Mouse (Mus musculus) urinary bladder, postnatal 36 days (tissue): ENCODE measurements around the gene Ankrd31.
"Not testable (repeated sequence)": the region's sequence is repeated elsewhere in the genome, so short reads cannot be mapped to it uniquely, and the experiment has no call there.

Experiments
- DNase-seq, 2 experiments: peaks; one replicate each; pipeline ENCODE4 v3.0.0; 2022; ENCODE audit warnings: low spot score in 2 of 2, mixed read lengths in 1 of 2

Ankrd31 gene

DNA sequence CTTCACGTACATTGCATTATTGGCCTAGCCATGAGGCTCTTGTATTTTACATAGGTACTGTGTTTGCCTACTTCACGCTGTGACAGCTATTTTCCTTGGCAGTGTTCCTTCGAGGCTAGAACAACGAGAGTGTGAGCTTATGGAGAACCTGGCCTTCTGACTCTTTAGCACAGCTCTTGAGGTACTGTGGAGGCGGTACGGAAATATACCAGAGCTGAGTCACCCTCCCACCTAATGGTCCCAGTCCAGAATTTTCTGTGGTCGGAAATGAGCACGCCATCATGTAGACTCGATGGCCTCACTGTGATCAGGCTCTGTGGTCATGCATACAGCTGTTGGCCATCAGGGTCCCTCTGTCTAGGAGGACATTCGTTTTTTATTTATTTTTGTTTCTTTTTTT is 191.6 kb downstream of the Ankrd31 start:
- DNase-seq, result no peak

DNA sequence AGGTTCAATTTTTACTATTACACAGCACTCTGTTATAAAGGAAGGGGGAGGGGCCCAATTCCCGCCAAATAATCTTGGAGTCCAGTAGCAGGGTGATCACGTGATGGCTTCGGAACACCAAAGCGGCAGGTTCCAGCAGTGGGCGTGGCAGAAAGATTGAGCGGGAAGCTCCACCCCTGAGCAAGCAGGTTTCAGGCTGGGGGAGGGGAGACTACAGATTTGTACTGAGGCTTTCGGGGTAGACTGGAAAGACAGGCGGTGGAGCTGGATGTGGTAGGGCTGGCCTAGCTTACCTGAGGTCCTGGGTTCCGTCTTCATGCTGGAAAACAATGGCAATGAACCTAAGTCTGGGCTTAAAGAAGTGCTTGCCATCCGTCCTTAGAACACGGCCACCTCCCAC is 193.4 kb downstream of the Ankrd31 start:
- not testable (repeated sequence) for DNase-seq

DNA sequence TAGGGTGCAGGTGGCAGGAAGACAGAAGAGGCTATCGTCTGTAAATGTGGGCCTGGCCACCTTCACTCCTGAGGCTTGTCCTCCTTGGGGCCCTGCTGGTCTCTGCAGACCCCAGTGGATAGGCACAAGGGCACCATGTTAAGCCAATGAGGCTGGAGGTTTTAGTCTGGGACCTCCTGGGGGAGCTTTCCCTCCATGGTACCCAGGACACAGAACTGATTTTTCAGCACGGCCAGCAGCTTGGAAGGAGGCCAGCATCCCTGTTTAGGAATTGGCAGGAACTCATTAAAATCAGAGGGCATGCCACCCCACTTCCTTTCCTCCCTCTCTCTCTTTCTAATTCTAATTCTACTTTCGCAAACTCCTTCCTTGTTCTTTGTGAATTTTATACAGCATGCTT is 195.5 kb downstream of the Ankrd31 start:
- no peak for DNase-seq

DNA sequence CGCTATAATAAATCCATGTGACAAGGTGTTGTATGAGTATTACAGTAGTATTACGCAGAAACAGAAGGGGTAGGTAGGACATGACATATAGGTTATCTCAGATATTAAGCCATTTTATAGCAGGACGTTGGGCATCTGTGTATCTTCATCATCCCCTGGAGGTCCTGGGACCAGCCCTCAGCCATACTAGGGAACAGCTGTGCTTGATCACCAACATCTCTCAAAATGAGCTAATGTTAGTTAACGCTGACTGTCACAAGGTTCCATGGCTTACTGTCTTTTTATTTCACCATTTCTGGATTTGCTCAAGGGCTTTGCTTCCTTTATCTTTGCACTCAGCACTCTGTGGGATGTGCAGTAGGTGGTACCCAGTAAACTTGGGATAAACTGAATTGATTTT is 197.7 kb downstream of the Ankrd31 start:
- DNase-seq, result no peak

DNA sequence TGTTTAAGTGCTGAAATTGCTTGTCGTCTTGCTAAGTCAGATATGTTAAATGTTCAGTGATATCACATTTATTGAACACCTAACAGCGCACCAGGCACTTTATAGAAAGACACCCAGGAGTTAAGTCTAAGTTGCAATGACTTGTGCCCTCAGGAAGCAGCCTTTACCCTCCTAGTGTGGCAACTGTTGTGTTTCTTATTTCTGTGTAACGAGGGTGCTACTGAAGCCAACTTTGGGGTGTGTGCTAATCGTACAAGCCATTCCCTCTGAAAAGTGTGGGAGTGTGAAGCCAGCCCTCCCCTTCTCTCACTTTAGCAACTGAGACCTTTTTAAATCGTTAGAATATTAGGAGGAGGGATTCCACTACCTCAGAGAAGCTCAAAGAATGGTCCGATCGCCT is 199.7 kb downstream of the Ankrd31 start:
- DNase-seq, result no peak

DNA sequence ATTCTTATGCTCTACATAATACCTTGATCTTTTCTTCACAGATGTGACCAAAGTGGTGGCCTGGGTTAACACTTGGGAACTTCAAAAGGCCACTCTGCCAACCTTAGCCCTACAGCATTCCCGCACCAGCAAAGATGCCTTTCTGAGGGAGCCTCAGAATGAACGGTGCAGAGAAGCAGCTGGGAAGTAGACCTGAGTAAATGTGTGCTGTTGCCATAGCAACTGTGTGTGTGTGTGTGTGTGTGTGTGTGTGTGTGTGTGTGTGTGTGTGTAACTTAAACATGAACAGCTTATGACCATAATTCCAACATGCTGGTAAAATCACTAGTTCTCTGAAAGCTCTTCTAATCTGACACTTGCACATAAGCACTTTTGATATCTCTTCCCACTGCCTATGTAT is 203.8 kb downstream of the Ankrd31 start:
- no peak for DNase-seq

DNA sequence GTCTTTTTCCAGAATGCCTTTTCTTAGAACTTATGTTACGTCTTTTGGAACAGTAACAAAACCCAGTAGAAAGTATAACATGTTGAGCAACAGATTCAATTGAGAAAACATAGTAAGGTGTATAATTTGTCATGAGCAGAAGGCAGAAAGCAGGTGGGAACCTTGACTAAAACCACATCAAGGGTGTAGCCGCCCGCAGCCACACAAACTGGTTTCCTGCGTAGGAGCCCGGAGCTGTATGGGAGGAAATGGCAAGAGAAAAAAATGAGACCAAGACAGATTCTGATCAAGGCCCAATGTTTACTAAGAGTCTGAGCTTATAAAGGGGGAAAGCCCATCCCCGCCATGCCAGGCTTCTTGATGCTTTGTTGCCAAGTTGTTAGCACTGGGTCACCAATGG is 208.4 kb downstream of the Ankrd31 start:
- DNase-seq, result peak in 1 of 2 experiments; percentile 5
